Mouse (Mus musculus): ENCODE data around the gene Rpp30. TPM values are rescaled to one million over a fixed set of nuclear protein-coding genes. Genes with fewer than 3 reads are reported as not detected.

Rpp30 gene
- 10 to 100 TPM; 13.8 to 17.0 TPM for total RNA-seq (2021)
- long read RNA-seq, experiment 1, transcript Rpp30-201 (11 exons, 1,145 nt): major isoform, 18 of 24 reads
- long read RNA-seq, experiment 1, partial matches to known transcripts: 2 of 24 reads
- long read RNA-seq, experiment 1, other reads (novel, unspliced or antisense): 4 of 24 reads
- long read RNA-seq, experiment 2, transcript Rpp30-201 (11 exons, 1,145 nt): major isoform, 11 of 12 reads
- long read RNA-seq, experiment 2, partial matches to known transcripts: 0 of 12 reads
- long read RNA-seq, experiment 2, other reads (novel, unspliced or antisense): 1 of 12 reads

GRCm38 (mm10) chr19:36083262-36084225 lies at the start of gene Rpp30:
Gene Rpp30, plus strand, starts transcription at chr19:36083716.
- peak; percentile 88 to 91 for DNase-seq

GRCm38 (mm10) chr19:36046046-36046445 lies 37.5 kb upstream of the Rpp30 start:
- peak in 1 of 2 experiments; percentile 1 for DNase-seq

- DNase-seq: peak in 1 of 2 experiments; percentile 0
Observed at GRCm38 (mm10) chr19:36056502-36057221, 26.9 kb upstream of the Rpp30 start.

- DNase-seq: peak; percentile 24 to 27
Observed at GRCm38 (mm10) chr19:36057231-36057811, 26.2 kb upstream of the Rpp30 start, which contains the start of gene Htr7. Gene Htr7, minus strand, starts transcription at chr19:36057507.

GRCm38 (mm10) chr19:36062801-36063529 lies 20.6 kb upstream of the Rpp30 start:
- DNase-seq: no peak

DNA sequence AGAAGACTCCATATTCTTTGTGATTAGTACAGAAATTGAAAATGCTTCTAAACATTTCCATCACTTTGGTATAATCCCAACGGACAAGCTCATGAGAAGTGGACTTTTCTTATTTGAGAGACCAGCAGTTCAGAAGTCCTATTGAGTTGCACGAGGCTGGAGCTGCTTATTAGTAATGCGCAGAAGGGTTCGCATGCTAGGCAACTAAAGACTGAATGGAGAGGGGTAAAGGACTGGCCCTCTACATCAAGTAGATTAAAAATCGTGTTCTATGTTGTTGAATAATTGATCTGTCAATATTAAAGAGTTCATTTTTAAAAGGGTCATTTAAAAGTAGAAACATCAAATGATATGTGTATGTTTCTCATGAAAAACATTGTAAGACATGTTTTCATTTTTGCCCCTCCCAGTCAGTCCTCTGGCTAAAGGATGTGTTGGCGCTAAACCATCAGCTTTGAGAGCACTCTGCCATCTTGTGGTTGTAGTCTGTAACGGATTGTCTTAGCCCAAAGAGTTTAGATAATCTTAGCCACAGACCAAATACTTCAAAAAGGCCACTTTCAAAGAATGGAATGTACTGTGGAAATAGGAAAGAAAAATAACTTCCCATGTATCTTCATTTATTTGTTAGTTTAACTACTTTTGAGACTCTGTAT lies 782 bp upstream of the Rpp30 start:
- peak; percentile 3 to 32 for DNase-seq

DNA sequence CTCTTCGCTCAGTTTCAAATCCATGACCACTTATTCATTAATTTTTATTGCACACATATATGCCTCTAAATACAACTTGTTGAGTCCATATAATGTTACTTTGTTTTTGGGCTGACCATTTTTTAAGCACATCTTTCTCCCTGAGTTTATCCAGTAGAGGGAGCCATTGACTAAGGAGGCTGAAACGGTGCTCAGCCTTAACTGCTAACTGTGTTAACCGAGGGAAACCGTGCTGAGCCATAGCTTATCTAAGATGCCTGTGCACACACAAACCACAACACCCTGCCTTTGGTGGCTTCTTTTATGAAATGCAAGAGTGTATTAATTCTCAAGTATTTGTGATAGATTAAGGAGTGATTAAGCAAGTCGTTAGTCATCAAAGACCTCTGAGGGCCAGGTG lies 7.3 kb downstream of the Rpp30 start:
- DNase-seq: no peak

- no peak for DNase-seq
Observed at GRCm38 (mm10) chr19:36097194-36097593, 13.7 kb downstream of the Rpp30 start.

- DNase-seq: no peak
Observed at GRCm38 (mm10) chr19:36098265-36098664, 14.7 kb downstream of the Rpp30 start.

DNA sequence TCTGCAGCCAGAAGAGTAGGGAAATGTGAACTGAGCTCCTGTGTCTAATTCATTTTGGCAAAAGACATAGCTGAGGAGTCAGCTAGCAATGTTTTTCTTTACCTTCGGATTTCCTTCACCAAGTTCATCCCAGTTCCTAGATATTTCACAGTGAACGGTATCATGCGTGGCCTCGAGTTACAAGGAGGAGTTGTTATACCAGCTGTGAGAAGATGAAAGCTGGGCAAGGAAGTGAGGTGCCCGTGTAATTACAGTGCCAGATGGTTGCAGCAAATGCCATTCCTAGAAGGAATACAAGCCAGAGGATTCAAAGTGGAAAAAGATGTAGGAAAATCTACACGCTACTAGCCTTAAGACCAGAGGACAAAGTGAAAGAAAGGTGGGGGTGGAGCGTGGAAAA lies 15.4 kb downstream of the Rpp30 start:
- no peak for DNase-seq

GRCm38 (mm10) chr19:36103909-36104308 lies 20.4 kb downstream of the Rpp30 start:
- no peak for DNase-seq

DNA sequence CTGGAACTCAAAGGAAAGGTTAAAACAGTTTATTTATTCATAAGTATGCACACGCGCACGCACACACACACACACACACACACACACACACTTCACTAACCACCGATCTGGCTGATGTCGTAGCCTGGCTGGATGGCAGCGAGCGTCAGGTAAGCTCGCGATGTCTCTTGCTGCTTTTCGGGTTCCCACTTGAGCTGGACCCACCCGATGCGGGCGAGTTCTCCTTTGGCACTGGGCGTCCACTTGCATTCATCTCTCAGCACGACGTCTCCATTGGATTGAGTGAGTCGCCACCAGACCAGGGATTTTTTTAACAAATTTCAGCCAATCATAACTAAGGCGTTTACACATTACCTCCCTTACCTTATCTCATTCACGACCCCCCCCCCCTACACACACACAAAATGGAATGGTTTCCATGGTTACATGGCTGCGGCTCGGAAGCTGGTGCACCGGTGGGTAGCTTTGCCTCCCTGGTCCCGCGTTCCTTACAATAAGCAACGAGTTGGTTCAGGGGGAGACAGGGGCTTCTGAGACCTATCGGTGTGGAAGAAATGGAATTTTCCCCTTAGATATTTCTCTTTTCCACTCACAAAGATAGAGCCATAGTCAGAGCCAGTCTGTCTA lies 25.9 kb downstream of the Rpp30 start:
- DNase-seq: no peak

DNA sequence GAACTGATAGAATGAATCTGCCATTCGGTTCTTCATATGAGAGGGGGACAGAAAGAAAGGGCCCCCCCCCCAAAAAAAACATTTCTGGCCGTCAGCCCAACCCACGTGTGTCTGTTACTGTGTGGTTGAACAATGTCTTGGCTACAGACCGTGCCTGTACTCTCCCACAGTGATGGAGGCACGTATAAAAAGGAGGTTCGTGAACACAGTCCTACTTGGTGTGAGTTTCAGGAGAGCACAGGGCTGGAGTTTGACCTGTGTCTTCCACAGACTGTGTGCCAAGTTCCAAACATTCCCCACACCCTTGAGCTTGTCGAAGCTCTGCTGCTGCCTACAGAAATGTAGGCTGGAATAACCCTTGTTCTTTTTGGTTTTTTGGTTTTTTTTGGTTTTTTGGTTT lies 26.9 kb downstream of the Rpp30 start:
- DNase-seq: no peak

GRCm38 (mm10) chr19:36111054-36111895 lies 27.8 kb downstream of the Rpp30 start:
- no peak for DNase-seq

- DNase-seq: no peak
Observed at GRCm38 (mm10) chr19:36112007-36112406, 28.5 kb downstream of the Rpp30 start.

DNA sequence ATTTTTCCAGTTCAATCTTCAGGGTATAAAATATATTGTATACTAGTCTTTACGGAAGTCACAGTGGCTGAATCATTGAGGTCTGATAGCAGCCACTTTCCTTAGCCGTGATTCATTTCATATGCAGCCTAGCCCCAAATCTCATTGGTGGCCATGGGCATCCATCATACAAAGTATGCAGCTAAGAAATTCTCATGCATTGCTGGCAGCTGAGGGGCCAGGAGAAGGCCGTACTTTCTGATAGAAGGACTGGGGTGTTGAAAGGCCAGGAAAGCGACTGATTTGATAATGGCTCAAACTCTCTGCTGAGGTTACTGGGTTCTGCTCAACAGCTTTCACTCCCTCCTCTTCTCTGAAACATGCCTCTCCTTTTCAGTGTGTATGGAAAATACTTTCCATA lies 32.7 kb downstream of the Rpp30 start:
- DNase-seq: no peak

- DNase-seq: no peak
Observed at GRCm38 (mm10) chr19:36119219-36119618, 35.7 kb downstream of the Rpp30 start.

GRCm38 (mm10) chr19:36119783-36120471 lies 36.4 kb downstream of the Rpp30 start, which contains the start of gene Ankrd1:
Gene Ankrd1, minus strand, starts transcription at chr19:36120099.
- DNase-seq: no peak

GRCm38 (mm10) chr19:36124203-36124602 lies 40.7 kb downstream of the Rpp30 start:
- DNase-seq: no peak

Data from adrenal gland, postnatal 36 days (tissue).